Mouse (Mus musculus) CH12.LX (cell line): Measurements from ENCODE around the gene Ahsa1. TPM values are rescaled to one million over a fixed set of nuclear protein-coding genes. Genes with fewer than 3 reads are reported as not detected.

ENCODE experiments used
- DNase-seq: peaks from one replicate; pipeline ENCODE4 v3.0.0-alpha.2; 2013; ENCODE audit errors: extremely low read depth
- H3K27ac ChIP-seq: 2 replicates; pipeline ENCODE4 v1.5.1; 2012; ENCODE audit warnings: low read depth, mild to moderate bottlenecking, control low read depth, moderate library complexity; ENCODE audit not compliant: insufficient read depth
- H3K27me3 ChIP-seq: replicated peaks from 2 replicates; pipeline ENCODE3; 2012; ENCODE audit warnings: inconsistent platforms
- H3K36me3 ChIP-seq, 2 experiments: replicated peaks in 1 of 2; 2 replicates each; pipeline versions ENCODE3 to v1.6.1; 2012; ENCODE audit warnings: inconsistent platforms in 1 of 2, low read length in 1 of 2, mild to moderate bottlenecking in 1 of 2, mixed read lengths in 1 of 2, moderate library complexity in 1 of 2; ENCODE audit not compliant: control insufficient read depth in 1 of 2, insufficient read depth in 1 of 2
- H3K4me1 ChIP-seq, 2 experiments: 2 replicates each; pipeline ENCODE4 v1.6.1; 2012; ENCODE audit warnings: inconsistent platforms in 1 of 2, moderate library complexity in 1 of 2; ENCODE audit not compliant: insufficient read depth in 2 of 2, control insufficient read depth in 1 of 2
- H3K4me2 ChIP-seq: 2 replicates; pipeline ENCODE4 v1.6.1; 2012; ENCODE audit warnings: low read depth, mild to moderate bottlenecking, control low read depth; ENCODE audit not compliant: poor library complexity, insufficient read depth, severe bottlenecking
- H3K4me3 ChIP-seq, 3 experiments: fragments of 150-350 bp in 1 of 3; sonication (generic) in 1 of 3; replicated peaks in 1 of 3; 2 replicates each; pipeline versions ENCODE3 to v1.5.1; 2011 to 2012; ENCODE audit warnings: low read depth in 2 of 3, low read length in 2 of 3, mild to moderate bottlenecking in 2 of 3, moderate library complexity in 2 of 3, control low read depth in 1 of 3, improper control_type of control experiment in 1 of 3, inconsistent platforms in 1 of 3, mixed read lengths in 1 of 3; ENCODE audit not compliant: poor library complexity in 1 of 3
- H3K79me2 ChIP-seq: replicated peaks from 2 replicates; pipeline ENCODE4 v1.6.1; 2012; ENCODE audit warnings: mild to moderate bottlenecking, moderate library complexity; ENCODE audit not compliant: control insufficient read depth, poor library complexity, insufficient read depth, severe bottlenecking; ENCODE audit errors: extremely low read depth
- H3K9ac ChIP-seq: 2 replicates; pipeline ENCODE4 v1.6.1; 2012; ENCODE audit warnings: low read depth, mild to moderate bottlenecking, control low read depth, moderate library complexity; ENCODE audit not compliant: insufficient read depth
- H3K9me3 ChIP-seq: replicated peaks from 2 replicates; pipeline ENCODE3; 2012; ENCODE audit warnings: low read length, inconsistent platforms, mixed read lengths
- CTCF ChIP-seq, 2 experiments: IDR thresholded peaks in 1 of 2; conservative IDR thresholded peaks in 1 of 2; 2 replicates each; pipeline ENCODE4 v1.5.1; 2011 to 2012; ENCODE audit warnings: low read depth in 2 of 2, low read length in 2 of 2, improper control_type of control experiment in 1 of 2, inconsistent platforms in 1 of 2, mild to moderate bottlenecking in 1 of 2, moderate library complexity in 1 of 2
- ELF1 ChIP-seq: IDR thresholded peaks from 2 replicates; pipeline ENCODE4 v1.6.1; 2014; ENCODE audit warnings: low read depth, mild to moderate bottlenecking, inconsistent platforms, low read length, improper control_type of control experiment
- EP300 ChIP-seq: IDR thresholded peaks from 2 replicates; pipeline ENCODE4 v1.6.1; 2011; ENCODE audit warnings: low read length, improper control_type of control experiment
- ETS1 ChIP-seq: conservative IDR thresholded peaks from 2 replicates; pipeline ENCODE4 v1.6.1; 2012; ENCODE audit warnings: low read depth, mild to moderate bottlenecking, inconsistent platforms, low read length, improper control_type of control experiment, moderate library complexity
- GABPA ChIP-seq: IDR thresholded peaks from 2 replicates; pipeline ENCODE4 v1.6.1; 2012; ENCODE audit warnings: low read depth, low read length, improper control_type of control experiment, inconsistent platforms; ENCODE audit not compliant: insufficient replicate concordance
- JUN ChIP-seq: IDR thresholded peaks from 2 replicates; pipeline ENCODE4 v1.6.1; 2011; ENCODE audit warnings: low read depth, mild to moderate bottlenecking, low read length, improper control_type of control experiment, moderate library complexity; ENCODE audit not compliant: insufficient read depth
- JUND ChIP-seq: conservative IDR thresholded peaks from 2 replicates; pipeline ENCODE4 v1.6.1; 2011; ENCODE audit warnings: low read depth, low read length, improper control_type of control experiment
- MXI1 ChIP-seq: IDR thresholded peaks from 2 replicates; pipeline ENCODE4 v1.6.1; 2011; ENCODE audit warnings: mild to moderate bottlenecking, low read depth, low read length, improper control_type of control experiment
- NELFE ChIP-seq: IDR thresholded peaks from 2 replicates; pipeline ENCODE4 v1.6.1; 2011; ENCODE audit warnings: low read depth, low read length, improper control_type of control experiment
- NRF1 ChIP-seq: IDR thresholded peaks from 2 replicates; pipeline ENCODE4 v1.6.1; 2014; ENCODE audit warnings: low read depth, mild to moderate bottlenecking, inconsistent platforms, low read length, improper control_type of control experiment, moderate library complexity
- PAX5 ChIP-seq: IDR thresholded peaks from 2 replicates; pipeline ENCODE4 v1.6.1; 2012; ENCODE audit warnings: low read length, inconsistent platforms, mixed read lengths
- RAD21 ChIP-seq: IDR thresholded peaks from 2 replicates; pipeline ENCODE4 v1.6.1; 2011; ENCODE audit warnings: low read depth, mild to moderate bottlenecking, low read length, improper control_type of control experiment, moderate library complexity
- SMC3 ChIP-seq: IDR thresholded peaks from 2 replicates; pipeline ENCODE4 v1.6.1; 2011; ENCODE audit warnings: low read depth, low read length, improper control_type of control experiment
- TBP ChIP-seq: conservative IDR thresholded peaks from 2 replicates; pipeline ENCODE4 v1.6.1; 2011; ENCODE audit warnings: low read depth, low read length, improper control_type of control experiment
- UBTF ChIP-seq: IDR thresholded peaks from 2 replicates; pipeline ENCODE4 v1.6.1; 2012; ENCODE audit warnings: low read depth, mild to moderate bottlenecking, inconsistent platforms, low read length, improper control_type of control experiment, moderate library complexity
- ZMIZ1 ChIP-seq: IDR thresholded peaks from 2 replicates; pipeline ENCODE4 v1.6.1; 2012; ENCODE audit warnings: low read depth, mild to moderate bottlenecking, inconsistent platforms, low read length, improper control_type of control experiment
- ZNF384 ChIP-seq: IDR thresholded peaks from 2 replicates; pipeline ENCODE4 v1.6.1; 2012; ENCODE audit warnings: low read depth, low read length, improper control_type of control experiment, inconsistent platforms
- dilution Hi-C: fragments of 300-500 bp; cut with MboI; formaldehyde crosslinking; loops from 2 replicates; pipeline ENCODE4 v1.14.3; 2020; ENCODE audit warnings: low sequenced_read_pairs; ENCODE audit not compliant: extremely low pct_unique_long_range_greater_than_20kb, extremely low pct_ligation_motif_present
- in situ Hi-C: fragments of 300-500 bp; cut with MboI; formaldehyde crosslinking; loops from 3 replicates; pipeline ENCODE4 v1.14.3; 2019; ENCODE audit warnings: low sequenced_read_pairs, low pct_ligation_motif_present, low pct_unique_long_range_greater_than_20kb, mixed read lengths
- polyA plus RNA-seq: library from polyadenylated mRNA; unstranded; fragments of >175 nt; gene quantifications from 2 replicates; pipeline ENCODE4 v1.2.1, GENCODE M21; 2012; ENCODE audit warnings: low read depth; ENCODE audit not compliant: insufficient read length
- total RNA-seq, 2 experiments: library from RNA; depleted of rRNA; stranded (reverse); fragments of 300-350 nt in 1 of 2; fragments of >200 nt in 1 of 2; gene quantifications; 2 replicates each; pipeline ENCODE4 v1.2.3; 2012 to 2014

The Ahsa1 gene
- total and polyA plus RNA-seq, 3 experiments = 288 to 456 (median 392) TPM

- Histone ChIP-seq H3K9ac (no peak overlapping the region), H3K4me2 (no peak overlapping the region), H3K27me3 (no peaks in the 10 kb centered on the region), H3K4me1 (peaks cover 6 to 10% of the 10 kb centered on the region in 2 experiments), H3K36me3 (peaks cover 0 to 7% of the 10 kb centered on the region in 2 experiments), H3K9me3 (peaks cover 6% of the 10 kb centered on the region), H3K27ac (no peak overlapping the region), H3K4me3 (no peak overlapping the region), H3K79me2 (no peaks in the 10 kb centered on the region)
- peak; percentile 93 for TF ChIP-seq ZNF384
- no peak for TF ChIP-seq EP300
- dilution Hi-C loops = no loop called here
- in situ Hi-C loops = no loop called here
- DNase-seq = no peak
Measured at GRCm38 (mm10) chr12:87284268-87284667, 18.0 kb downstream of the Ahsa1 start.

GRCm38 (mm10) chr12:87284726-87285125, 18.4 kb downstream of the Ahsa1 start:
- Histone ChIP-seq H3K79me2 (no peaks in the 10 kb centered on the region), H3K27ac (no peak overlapping the region), H3K36me3 (peaks cover 0 to 4% of the 10 kb centered on the region in 2 experiments), H3K27me3 (no peaks in the 10 kb centered on the region), H3K4me2 (no peak overlapping the region), H3K9ac (no peak overlapping the region), H3K4me1 (peaks cover 6 to 7% of the 10 kb centered on the region in 2 experiments), H3K9me3 (peaks cover 6% of the 10 kb centered on the region), H3K4me3 (no peak overlapping the region)
- in situ Hi-C loops (no loop called here), dilution Hi-C loops (no loop called here)
- DNase-seq = no peak
- TF ChIP-seq CTCF (conservative IDR thresholded peaks at IDR 0.05 in 1 of 2, IDR thresholded peaks at IDR 0.05 in 1 of 2; ENCODE audit: low read depth in 2 of 2, low read length in 2 of 2) (no peak), UBTF (no peak), MXI1 (no peak), JUND (no peak), JUN (no peak), ZMIZ1 (no peak), PAX5 (no peak), SMC3 (no peak), NRF1 (no peak), NELFE (no peak), TBP (no peak), ZNF384 (no peak)

- Histone ChIP-seq H3K27ac (no peak overlapping the region), H3K79me2 (no peaks in the 10 kb centered on the region), H3K36me3 (no peaks in the 10 kb centered on the region), H3K9me3 (peaks cover 6% of the 10 kb centered on the region), H3K4me1 (peaks cover under 1 to 4% of the 10 kb centered on the region in 2 experiments; a peak in 3 of 4 replicates), H3K4me3 (no peak overlapping the region), H3K27me3 (no peaks in the 10 kb centered on the region), H3K4me2 (no peak overlapping the region), H3K9ac (no peak overlapping the region)
- DNase-seq = no peak
- dilution Hi-C loops (no loop called here), in situ Hi-C loops (no loop called here)
- no peak for TF ChIP-seq ETS1
- no peak for TF ChIP-seq GABPA
- TF ChIP-seq RAD21 = no peak
- no peak for TF ChIP-seq ELF1
- TF ChIP-seq MXI1 = no peak
Measured at GRCm38 (mm10) chr12:87289100-87289499, 22.8 kb downstream of the Ahsa1 start.
